Mouse (Mus musculus) ovary, adult 18-20 months (tissue): ENCODE data around the gene Rasgef1a.

Experiments used
- DNase-seq: peaks from one replicate; pipeline ENCODE4 v3.0.0; 2022; ENCODE audit warnings: low spot score, mixed read lengths

Gene Rasgef1a

DNA sequence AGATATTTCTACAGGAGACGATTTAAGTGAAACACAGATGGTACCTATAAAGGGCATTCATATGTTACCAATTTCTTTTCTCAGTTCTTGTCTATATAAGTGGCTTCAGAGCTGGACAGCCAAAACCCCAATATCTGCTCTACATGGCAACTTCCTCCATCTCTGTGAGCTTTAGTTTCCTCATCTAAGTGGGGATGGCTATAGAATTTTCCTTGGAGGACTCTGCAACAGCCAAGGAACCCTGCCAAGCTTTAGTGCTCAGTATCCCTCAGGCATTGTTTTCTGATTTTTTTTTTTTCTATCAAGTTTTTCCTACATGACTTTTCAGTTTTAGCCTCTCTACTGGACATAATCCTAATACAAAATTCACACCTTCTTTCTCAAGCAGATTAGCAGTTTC, 123.2 kb downstream of the Rasgef1a start:
- DNase-seq: no peak

GRCm38 (mm10) chr6:118137148-118137547, 125.9 kb downstream of the Rasgef1a start:
- no peak for DNase-seq

DNA sequence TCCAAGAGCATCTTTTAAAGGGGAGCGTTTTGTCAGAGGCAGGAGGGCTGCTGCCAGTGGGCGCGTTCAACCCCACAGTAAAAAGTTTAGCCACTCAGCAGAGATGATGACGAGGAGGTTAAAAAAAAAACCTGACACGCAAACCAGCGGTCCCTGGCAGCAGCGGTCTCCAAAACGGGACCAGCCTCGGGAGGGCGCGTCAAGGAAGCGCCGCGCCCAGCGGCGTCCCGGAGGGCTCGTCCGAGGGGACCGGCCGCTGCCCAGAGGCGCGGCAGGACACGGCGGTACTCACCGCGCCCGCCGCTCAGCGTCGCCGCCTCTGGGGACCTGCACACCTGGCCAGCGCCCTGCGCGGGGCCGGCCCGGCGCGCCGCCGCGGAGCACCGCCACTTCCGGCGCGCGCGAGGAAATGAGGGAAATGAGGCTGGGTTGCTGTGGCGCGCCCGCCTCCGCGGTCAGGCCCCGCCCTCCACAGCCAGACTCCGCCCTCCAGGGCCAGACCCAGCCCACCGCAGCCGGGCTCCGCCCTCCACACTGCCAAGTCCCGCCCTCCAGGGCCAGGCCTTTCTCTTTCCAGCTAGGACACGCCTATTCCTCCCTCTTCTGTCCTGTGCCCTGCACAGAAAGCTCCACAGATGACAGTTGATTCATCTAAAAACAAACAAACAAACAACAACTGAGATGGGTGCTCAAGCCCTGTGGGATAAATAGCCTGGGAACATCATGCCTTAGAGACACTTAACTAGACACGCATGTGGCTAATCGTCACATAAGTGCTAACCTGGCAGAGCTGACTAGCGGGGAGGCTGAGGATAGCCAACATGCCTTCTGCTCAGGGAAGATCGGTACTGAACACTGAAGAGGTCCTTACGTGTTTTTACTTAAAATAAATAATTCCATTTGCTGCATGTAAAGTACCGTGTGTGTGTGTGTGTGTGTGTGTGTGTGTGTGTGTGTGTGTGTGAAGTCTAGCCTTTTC, 127.8 kb downstream of the Rasgef1a start, which contains the start of gene Csgalnact2:
TSS of gene Csgalnact2 (minus strand) at position 410 of the 979 bp plus-strand sequence.
- DNase-seq: peak; percentile 86

GRCm38 (mm10) chr6:118140961-118141360, 129.7 kb downstream of the Rasgef1a start:
- DNase-seq: no peak
